Mouse (Mus musculus) bone marrow macrophage, adult 2 months (primary cell): Measurements from ENCODE around the gene Nbl1.

ENCODE experiments used
- CTCF ChIP-seq: IDR thresholded peaks from 2 replicates; pipeline ENCODE4 v1.5.1; 2012; ENCODE audit warnings: low read depth, mild to moderate bottlenecking, low read length, moderate library complexity
- POLR2A ChIP-seq: IDR thresholded peaks from 2 replicates; pipeline ENCODE4 v1.6.1; 2012; ENCODE audit warnings: mild to moderate bottlenecking, low read depth, low read length, borderline replicate concordance

DNA sequence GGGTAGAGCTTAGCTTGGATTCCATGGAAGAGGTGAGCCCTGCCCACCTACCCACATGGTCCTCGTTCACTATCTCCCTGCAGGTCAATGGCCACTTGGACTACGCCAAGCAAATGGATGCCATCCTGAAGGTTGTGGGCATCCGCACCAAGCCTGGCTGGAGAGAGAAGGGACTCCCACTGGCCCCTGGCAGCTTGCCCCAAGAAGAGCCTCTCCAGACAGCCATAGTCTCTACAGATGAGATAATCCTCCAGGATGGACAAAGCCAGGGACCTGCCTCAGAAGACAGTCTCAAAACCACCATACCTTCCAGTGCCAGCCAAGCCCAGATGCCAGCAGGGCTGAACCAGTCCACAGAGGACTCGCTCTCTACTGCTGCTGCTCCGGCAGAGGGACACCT lies 34.8 kb downstream of the Nbl1 start:
- TF ChIP-seq CTCF (no peak), POLR2A (no peak)
